Mouse (Mus musculus) spleen, adult 10 weeks (tissue): ENCODE measurements around the gene Bcorl1. TPM values are rescaled to one million over a fixed set of nuclear protein-coding genes. Genes with fewer than 3 reads are reported as not detected.

Source experiments
- polyA plus RNA-seq: library from polyadenylated mRNA; stranded (reverse); fragments of 350-450 nt; fragmentation: Illumina TruSeq; extraction: RNeasy Lipid Tissue Mini Kit (QIAGEN cat#74804); gene quantifications from one replicate; pipeline ENCODE4 v1.2.3, GENCODE M21; 2015; ENCODE audit warnings: low replicate concordance; ENCODE audit not compliant: insufficient read depth

Bcorl1 gene
- polyA plus RNA-seq = 2.5 TPM

GRCm38 (mm10) chrX:48341141-48341540, at the start of gene Bcorl1:
TSS of gene Bcorl1 (plus strand) at chrX:48341358.

Other genes starting within 250 kb of the Bcorl1 start
- not detected for gene Xpnpep2, start 232.6 kb upstream of the Bcorl1 start, polyA plus RNA-seq
- gene Sash3, start 194.9 kb upstream of the Bcorl1 start, polyA plus RNA-seq = 176 TPM
- gene Zdhhc9, start 132.5 kb upstream of the Bcorl1 start, polyA plus RNA-seq = 27.6 TPM
- gene Utp14a, start 84.5 kb upstream of the Bcorl1 start, polyA plus RNA-seq = 58.1 TPM
- 105 TPM for gene Elf4, start 121.8 kb downstream of the Bcorl1 start, polyA plus RNA-seq
- gene Aifm1, start 172.2 kb downstream of the Bcorl1 start, polyA plus RNA-seq = 37.9 TPM
- not detected for gene Rab33a, start 177.9 kb downstream of the Bcorl1 start, polyA plus RNA-seq